Mouse (Mus musculus) layer of hippocampus, adult 2 months (tissue): ENCODE results near the gene Hoxb5. TPM values are rescaled to one million over a fixed set of nuclear protein-coding genes. Genes with fewer than 3 reads are reported as not detected.

Source experiments
- DNase-seq, 2 experiments: peaks; one replicate each; pipeline ENCODE4 v3.0.0; 2022; ENCODE audit warnings: low spot score in 2 of 2
- H3K27ac ChIP-seq: fragments of 200-600 bp; 2 replicates; pipeline ENCODE4 v1.8.1; 2022
- H3K4me3 ChIP-seq: fragments of 200-600 bp; 2 replicates; pipeline ENCODE4 v1.8.1; 2022; ENCODE audit warnings: mild to moderate bottlenecking
- CTCF ChIP-seq: fragments of 200-600 bp; conservative IDR thresholded peaks from 2 replicates; pipeline ENCODE4 v1.8.1; 2022; ENCODE audit warnings: antibody characterized with exemption, mild to moderate bottlenecking, moderate library complexity
- total RNA-seq, 2 experiments: library from RNA; stranded (reverse); gene quantifications; 2 replicates each; pipeline ENCODE4 v1.2.3; 2021

The Hoxb5 gene
- total RNA-seq, 2 experiments from 2014 or later, result not detected

DNA sequence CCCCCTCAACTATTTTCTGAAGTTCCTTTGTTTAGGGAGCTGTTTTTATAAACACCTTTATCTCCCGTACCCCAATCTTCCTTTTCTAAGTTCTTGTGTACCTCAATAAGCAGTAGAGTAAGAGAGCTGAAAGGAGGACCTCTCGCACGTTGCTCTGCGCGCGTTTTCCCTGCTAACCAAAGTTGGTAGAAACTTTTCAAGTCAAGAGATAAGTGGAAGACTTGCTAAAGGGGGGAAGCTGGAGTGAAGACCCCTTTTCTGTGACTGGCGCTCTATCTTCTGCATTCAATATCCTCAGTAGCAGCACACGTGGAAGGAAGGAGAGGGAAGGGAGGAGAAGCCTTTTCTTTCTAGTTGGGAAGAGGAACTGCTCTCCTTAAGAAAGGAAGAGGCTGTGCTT lies 21.8 kb downstream of the Hoxb5 start:
- TF ChIP-seq CTCF, result no peak

DNA sequence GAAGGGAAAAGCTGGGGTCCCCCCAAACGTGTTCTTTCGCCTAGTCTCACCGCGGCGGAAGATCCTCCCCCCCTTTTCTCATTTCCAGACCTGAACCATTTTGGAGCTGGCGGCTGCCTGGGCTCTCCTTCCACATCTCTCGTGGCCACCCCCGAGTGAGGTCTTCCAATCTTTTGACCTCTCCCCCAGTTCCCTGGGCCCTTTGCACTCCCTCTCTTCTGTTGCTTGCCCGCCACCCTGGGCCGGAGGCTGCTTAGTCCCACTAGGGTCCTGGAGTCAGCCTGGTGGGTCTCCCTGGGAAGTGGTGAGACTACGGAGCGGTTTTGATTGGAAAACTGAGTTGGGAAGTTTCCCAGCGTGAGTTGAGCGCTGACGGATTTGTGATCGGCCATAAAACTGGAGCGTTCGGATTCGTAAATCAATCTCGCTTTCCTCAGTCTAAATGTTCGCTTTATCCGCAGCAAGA lies 22.6 kb downstream of the Hoxb5 start:
- no peak for TF ChIP-seq CTCF
- Histone ChIP-seq H3K27ac (no peak overlapping the region), H3K4me3 (no peak overlapping the region)
- no peak for DNase-seq

More for the DNA sequence above, 21.8 kb downstream of the Hoxb5 start:
- Histone ChIP-seq H3K4me3 (no peak overlapping the region), H3K27ac (no peak overlapping the region)
- no peak for DNase-seq

DNA sequence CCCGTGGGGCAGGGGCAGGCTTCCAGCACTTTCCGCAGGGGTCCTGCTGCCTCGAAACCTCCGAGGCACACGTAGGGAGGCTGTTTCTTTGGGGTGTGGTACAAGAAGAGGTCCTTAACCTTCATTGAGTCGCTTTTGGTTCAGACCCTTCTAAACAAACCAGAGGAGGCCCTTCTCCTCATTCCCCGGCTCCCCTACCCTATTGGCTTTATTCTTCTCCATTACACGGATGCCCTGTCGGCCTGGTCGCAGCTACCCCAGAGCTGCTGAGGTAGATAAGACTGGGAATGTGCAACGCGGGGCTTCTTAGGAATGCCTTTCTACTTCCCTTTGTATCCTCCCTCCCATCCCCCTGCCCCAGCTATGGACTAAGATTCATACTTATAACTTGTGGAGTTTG lies 23.6 kb downstream of the Hoxb5 start:
- TF ChIP-seq CTCF, result no peak
- no peak for DNase-seq
- no peak overlapping the region for H3K4me3 ChIP-seq
- H3K27ac ChIP-seq, result no peak overlapping the region

DNA sequence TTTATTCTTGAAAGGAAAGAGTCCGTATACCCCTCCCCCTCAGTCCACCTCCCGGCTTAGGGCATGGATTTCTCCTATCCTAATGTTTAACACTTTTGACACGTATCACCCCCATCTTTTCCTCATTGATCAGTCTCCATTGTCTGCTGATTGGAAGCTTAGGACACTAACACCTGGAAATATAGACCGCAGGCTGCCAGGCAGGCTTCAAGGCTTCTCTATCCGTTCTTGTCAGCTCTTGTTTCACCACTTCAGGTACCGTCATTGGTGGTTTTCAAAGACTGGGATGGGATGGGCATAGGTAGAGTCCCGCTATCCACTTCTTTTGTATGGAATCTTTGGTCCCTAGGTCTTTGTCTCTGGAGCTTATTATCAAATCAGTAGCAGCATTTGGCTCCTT lies 24.0 kb downstream of the Hoxb5 start:
- Histone ChIP-seq H3K27ac (no peak overlapping the region), H3K4me3 (no peak overlapping the region)
- DNase-seq, result no peak
- TF ChIP-seq CTCF, result no peak

DNA sequence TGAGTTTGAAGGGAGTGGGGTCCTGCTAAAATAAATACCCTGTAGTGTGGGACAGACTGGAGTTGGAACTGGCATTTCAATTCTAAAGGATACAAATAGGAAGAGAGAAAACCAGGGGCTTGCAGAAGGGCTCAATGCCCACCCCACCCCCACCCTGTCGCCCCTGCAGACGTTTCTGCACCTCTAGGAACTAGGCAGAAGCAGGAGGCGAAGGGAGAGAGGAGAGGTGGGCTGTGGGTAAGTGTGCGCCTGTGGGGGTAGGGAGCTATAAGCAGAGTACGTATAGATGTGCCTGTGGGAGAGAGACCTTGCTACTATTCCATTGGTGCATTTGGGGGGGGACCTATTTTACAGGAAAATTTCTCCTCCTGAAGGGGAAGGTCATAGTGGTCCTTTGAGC lies 24.6 kb downstream of the Hoxb5 start:
- DNase-seq, result no peak
- H3K4me3 ChIP-seq, result no peak overlapping the region
- H3K27ac ChIP-seq, result no peak overlapping the region
- TF ChIP-seq CTCF, result no peak

DNA sequence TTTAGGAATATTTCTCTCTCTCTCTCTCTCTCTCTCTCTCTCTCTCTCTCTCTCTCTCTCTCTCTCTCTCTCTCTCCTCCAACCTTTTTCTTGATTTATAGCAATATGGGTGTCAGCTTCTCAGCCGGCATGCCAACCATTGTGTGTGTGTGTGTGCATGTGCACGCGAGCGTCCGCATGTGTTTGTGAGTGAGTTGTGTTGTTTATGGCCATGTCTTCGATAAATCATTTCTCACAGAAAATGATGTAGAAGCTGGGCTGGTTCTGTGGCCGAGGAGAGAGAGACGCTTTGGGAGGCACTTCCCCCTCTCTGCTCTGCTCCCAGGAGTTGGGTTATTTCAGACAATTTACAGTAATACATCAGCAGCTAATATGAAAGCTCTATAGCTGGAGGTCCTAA lies 25.5 kb downstream of the Hoxb5 start:
- no peak overlapping the region for H3K4me3 ChIP-seq
- no peak for DNase-seq
- no peak for TF ChIP-seq CTCF
- no peak overlapping the region for H3K27ac ChIP-seq

DNA sequence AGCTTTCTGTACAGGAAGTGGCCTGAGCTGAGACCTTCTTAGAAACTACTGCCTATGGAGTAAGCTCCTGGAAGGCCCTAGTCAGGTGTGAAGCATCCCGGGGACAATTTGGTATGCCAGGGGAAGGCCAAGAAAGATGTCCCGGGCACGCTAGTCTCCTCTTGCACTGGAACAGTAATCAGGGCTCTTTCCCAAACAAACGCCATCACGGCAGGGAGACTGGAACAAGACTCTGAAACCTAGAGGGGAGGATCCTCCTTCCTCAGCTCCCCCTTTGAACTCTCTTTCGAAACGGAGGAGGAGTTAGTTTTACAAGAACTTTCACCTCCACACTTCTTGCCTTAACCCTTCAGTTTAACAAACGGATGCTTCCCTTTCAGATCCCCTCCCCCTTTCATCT lies 29.0 kb downstream of the Hoxb5 start:
- Histone ChIP-seq H3K27ac (no peak overlapping the region), H3K4me3 (no peak overlapping the region)
- no peak for TF ChIP-seq CTCF
- DNase-seq, result no peak

DNA sequence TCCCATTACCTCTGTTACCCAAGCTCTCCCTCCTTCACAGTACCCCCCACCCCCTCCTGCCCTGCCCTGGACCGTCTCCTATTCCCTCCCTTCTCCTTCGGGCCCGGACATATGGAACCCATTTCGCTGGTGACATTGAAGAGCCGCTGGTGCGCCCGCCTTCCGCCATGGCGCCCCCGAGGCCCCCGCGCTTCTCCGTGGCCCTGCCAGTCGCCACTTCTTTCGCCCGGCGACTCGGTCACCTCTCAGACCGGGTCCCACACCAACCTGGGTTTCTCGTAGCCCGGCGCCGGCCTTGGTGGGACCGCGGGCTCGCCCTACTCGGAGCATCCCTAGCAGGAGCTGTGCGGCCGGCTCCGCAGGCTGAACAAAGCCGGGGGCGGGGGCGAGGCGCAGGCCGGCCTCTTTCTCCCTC lies 29.5 kb downstream of the Hoxb5 start:
- TF ChIP-seq CTCF, result no peak
- no peak for DNase-seq
- Histone ChIP-seq H3K27ac (no peak overlapping the region), H3K4me3 (no peak overlapping the region)

DNA sequence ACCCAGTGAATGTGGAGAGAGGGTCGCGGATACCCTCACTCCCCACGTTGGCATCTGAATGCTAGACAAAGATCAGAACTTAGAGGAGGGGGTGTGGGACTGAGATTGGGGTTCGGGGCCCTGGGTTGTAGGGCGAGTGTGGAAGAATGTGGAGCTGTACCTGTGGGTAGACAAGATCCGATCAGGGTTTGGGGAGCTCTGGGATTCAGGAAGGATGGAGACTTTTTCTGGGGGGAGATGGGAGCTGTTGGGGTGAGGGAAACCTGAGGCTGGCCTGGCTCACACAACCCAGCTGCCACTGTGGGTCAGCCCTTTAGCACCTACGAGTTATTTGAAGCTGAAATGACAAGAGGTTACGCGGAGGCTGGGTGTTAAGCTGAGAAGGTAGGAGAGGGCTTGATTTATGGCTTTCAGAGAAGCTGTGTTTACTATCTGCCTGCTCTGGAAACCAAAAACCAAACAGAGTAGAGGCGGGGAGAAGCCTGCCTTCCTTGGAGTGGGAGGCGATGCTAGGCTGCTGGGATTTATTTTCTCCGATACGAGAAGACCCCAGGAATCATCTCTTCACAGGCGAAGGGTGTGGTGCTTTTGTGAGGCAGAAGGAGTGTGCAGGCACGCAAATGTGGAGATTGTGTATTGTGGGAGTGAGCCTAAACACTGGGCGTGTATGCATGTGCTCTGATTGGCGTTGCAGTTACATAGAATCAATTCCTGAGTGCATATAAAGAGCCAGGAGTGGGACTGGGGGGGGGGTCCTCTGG lies 30.3 kb downstream of the Hoxb5 start:
- DNase-seq, result no peak
- no peak for TF ChIP-seq CTCF
- no peak overlapping the region for H3K4me3 ChIP-seq
- no peak overlapping the region for H3K27ac ChIP-seq

DNA sequence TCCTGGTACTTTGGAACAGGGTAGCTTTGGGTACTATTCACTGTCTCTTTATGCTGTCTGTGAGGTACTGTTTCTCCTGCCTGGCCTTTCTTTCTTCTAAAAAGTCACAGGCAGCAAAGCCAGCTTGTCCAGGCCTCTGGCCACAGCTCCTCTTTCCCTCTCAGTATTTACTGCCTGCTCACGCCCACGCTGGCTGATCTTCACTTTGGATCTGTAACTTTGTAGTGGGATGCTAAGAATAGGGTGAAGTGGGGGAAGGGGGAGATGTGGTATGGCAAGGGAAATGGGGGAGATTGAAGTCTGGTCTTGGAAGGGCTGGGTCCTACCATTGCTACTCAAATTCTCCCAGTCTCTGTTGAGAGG lies 30.8 kb downstream of the Hoxb5 start:
- no peak overlapping the region for H3K4me3 ChIP-seq
- no peak overlapping the region for H3K27ac ChIP-seq
- TF ChIP-seq CTCF, result no peak
- no peak for DNase-seq

DNA sequence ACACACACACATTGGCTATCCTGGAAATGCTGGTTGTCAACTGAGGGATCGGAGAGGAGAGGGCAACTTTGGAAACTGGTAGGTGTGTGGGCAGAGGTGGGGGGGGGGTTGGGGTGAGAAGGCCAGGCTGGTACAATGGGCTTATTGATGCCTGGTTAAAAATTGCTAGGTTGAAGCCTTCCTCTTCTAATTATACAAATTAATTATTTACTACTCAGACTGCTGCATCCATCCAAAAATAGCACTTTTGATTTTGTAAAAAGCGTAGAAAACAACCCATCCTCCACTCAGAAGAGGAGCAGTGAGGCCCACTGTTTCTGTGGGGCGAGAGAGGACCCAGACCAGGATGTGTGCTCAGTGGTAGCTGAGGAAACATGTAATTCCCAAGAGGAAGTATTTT lies 31.9 kb downstream of the Hoxb5 start:
- DNase-seq, result no peak
- Histone ChIP-seq H3K4me3 (no peak overlapping the region), H3K27ac (no peak overlapping the region)
- no peak for TF ChIP-seq CTCF

DNA sequence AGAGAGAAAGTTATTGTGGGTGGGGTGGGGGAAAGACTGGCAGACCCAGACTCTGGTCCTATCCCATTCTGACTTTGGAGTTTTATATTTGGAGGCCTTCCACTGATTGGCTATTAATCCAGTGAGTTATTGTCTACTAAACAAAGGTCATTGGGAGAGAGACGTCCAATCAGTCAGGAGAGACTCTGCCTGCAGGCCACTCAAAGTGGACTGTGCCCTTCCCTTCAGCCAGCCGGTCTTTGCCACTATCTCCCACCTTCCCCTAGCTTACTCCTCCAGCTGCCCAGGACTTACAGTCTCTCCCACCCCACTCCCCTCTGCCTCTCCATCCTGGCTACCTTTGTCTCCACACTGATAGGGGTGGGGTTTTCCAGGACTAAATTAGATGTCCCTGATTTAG lies 33.5 kb downstream of the Hoxb5 start:
- no peak for DNase-seq
- TF ChIP-seq CTCF, result no peak
- Histone ChIP-seq H3K4me3 (no peak overlapping the region), H3K27ac (no peak overlapping the region)

DNA sequence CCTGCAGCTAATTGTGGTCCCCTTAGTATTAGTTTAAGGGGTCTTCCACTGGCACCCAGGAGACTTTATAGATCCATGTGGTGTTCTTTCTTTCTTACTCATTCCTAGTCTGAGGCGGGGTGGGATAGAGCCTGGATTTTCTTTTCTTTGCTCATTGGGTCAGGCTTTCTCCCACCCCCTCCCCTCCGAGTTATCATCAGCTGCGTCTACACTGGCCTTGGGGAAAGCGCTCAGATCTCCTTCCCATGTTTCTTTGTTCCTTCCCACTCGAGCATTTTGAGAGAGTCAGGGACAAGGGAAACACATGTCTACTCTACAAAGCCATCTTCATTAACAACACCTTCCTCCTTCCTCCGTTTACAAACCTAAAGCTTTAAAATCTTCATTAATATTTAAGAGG lies 33.9 kb downstream of the Hoxb5 start:
- Histone ChIP-seq H3K4me3 (no peak overlapping the region), H3K27ac (no peak overlapping the region)
- no peak for TF ChIP-seq CTCF
- DNase-seq, result no peak
